Mouse (Mus musculus): ENCODE data around the gene Map4k2. TPM values are rescaled to one million over a fixed set of nuclear protein-coding genes. Genes with fewer than 3 reads are reported as not detected.

The Map4k2 gene
- total RNA-seq, 1 experiment from 2014 or later: 119 TPM

- ATAC-seq (replicated peaks; ENCODE audit: insufficient number of reproducible peaks, low FRiP score, low TSS enrichment, poor library complexity, severe bottlenecking): no peak
Measured at GRCm38 (mm10) chr19:6390251-6390650, 49.3 kb downstream of the Map4k2 start.

DNA sequence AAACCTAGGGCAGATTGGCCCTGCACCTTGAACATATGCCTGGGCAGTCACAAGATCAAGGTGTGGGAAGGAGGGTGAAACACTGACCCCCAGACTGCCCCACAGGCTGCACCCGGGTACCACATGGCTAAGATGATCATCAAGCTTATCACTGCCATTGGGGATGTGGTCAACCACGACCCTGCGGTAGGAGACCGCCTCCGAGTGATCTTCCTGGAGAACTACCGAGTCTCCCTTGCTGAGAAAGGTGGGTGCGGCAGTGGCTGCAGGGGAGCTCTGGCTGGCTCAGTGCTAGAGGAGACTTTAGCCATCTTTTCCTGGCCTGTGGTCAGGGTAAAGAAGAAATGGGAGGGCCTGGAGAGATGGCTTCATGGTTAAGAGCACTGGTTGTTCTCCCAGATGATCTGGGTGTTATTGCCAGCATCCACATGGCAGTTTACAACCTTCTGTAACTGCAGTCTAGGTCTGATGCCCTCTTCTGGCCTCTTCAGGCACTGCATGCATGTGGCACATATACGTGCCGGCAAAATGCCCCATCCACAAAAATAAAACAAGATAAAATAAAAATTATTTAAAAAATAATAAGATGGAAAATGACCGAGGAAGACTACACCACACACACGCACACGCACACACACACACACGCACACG, 51.9 kb downstream of the Map4k2 start:
- no peak for ATAC-seq (replicated peaks; ENCODE audit: insufficient number of reproducible peaks, low FRiP score, low TSS enrichment, poor library complexity, severe bottlenecking)

DNA sequence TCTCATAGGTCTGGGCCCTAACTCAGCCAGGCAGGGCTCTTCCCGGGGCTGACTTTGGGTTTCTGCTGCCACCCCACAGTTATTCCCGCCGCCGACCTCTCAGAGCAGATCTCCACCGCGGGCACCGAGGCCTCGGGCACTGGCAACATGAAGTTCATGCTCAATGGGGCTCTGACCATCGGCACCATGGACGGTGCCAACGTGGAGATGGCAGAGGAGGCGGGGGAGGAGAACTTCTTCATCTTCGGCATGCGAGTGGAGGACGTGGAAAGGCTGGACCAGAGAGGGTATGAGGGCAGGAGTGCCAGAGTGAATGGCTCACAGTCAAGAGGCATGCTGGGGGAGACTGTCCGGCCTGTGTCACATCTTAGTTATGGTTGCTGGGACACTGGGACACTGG, 52.7 kb downstream of the Map4k2 start:
- ATAC-seq (replicated peaks; ENCODE audit: insufficient number of reproducible peaks, low FRiP score, low TSS enrichment, poor library complexity, severe bottlenecking): no peak

- no peak for ATAC-seq (replicated peaks; ENCODE audit: insufficient number of reproducible peaks, low FRiP score, low TSS enrichment, poor library complexity, severe bottlenecking)
Measured at GRCm38 (mm10) chr19:6396237-6396636, 55.3 kb downstream of the Map4k2 start.

DNA sequence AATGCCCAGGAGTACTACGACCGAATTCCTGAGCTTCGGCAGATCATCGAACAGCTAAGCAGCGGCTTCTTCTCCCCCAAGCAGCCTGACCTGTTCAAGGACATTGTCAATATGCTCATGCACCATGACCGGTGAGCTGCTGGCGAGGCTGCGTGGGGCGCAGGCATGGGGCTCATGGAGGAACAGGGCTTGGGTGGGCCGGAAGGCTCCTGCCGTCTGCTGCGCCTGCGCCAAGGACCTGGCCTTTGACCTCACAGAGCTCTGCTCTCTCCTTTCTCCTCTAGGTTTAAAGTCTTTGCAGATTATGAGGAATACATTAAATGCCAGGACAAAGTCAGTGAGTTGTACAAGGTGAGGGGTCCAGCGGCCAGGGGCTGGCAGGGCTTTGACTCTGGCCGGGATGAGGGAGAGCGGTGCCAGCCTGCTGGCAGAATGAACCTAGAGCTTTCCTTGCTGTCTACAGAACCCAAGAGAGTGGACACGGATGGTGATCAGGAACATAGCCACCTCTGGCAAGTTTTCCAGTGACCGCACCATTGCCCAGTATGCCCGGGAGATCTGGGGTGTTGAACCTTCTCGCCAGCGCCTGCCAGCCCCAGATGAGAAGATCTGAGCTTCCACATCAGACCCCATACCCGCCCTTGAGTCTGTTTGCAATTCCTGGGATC, 56.8 kb downstream of the Map4k2 start:
- ATAC-seq (replicated peaks; ENCODE audit: insufficient number of reproducible peaks, low FRiP score, low TSS enrichment, poor library complexity, severe bottlenecking): no peak

DNA sequence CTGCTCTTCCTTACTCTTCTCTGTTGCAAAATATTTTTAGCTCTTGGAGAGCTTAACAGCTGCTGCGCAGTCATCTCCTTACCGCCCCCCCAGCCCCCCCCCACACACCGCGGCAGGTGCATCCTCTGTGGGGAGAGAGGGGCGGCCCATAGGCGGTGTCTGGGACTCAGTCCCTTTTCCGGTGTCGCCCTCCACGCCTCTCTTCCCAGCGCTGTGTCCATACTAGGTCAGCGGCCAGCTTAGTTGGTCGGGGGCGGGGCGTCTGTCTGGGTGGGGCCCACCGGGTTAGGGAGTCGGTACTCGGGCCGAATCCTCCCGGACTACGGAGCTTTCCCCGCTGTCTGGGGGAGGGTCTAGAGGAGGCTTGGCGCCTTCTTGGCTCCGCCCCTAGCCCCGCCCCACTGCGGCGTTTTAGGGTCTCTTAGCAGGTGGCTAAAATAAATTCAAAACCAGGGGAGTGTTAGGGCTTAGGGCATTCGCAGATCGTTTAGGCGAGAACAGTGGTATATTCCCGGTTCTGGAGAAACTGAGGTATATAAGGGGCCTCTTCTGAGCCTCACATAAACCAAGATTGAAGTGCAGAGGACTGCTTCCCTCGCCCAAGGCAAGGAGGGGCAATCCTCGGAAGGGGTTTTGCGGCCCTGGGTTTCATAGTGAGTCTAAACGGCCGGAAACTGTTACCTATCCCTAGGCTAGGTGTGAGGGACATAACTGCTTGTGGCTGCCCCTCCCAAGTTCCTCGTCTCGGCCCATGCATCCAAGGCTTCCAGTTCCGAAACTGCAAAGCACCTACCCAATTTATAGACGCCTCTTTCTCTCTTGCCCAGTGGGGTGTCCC, 57.7 kb downstream of the Map4k2 start:
- no peak for ATAC-seq (replicated peaks; ENCODE audit: insufficient number of reproducible peaks, low FRiP score, low TSS enrichment, poor library complexity, severe bottlenecking)

GRCm38 (mm10) chr19:6399285-6400095, 58.6 kb downstream of the Map4k2 start, which contains the start of gene Rasgrp2:
Gene Rasgrp2, plus strand, starts transcription at chr19:6399340.
- 0 out of 2 replicates have a peak, but pooled peaks have one; percentile 3 for ATAC-seq (replicated peaks; ENCODE audit: insufficient number of reproducible peaks, low FRiP score, low TSS enrichment, poor library complexity, severe bottlenecking)

DNA sequence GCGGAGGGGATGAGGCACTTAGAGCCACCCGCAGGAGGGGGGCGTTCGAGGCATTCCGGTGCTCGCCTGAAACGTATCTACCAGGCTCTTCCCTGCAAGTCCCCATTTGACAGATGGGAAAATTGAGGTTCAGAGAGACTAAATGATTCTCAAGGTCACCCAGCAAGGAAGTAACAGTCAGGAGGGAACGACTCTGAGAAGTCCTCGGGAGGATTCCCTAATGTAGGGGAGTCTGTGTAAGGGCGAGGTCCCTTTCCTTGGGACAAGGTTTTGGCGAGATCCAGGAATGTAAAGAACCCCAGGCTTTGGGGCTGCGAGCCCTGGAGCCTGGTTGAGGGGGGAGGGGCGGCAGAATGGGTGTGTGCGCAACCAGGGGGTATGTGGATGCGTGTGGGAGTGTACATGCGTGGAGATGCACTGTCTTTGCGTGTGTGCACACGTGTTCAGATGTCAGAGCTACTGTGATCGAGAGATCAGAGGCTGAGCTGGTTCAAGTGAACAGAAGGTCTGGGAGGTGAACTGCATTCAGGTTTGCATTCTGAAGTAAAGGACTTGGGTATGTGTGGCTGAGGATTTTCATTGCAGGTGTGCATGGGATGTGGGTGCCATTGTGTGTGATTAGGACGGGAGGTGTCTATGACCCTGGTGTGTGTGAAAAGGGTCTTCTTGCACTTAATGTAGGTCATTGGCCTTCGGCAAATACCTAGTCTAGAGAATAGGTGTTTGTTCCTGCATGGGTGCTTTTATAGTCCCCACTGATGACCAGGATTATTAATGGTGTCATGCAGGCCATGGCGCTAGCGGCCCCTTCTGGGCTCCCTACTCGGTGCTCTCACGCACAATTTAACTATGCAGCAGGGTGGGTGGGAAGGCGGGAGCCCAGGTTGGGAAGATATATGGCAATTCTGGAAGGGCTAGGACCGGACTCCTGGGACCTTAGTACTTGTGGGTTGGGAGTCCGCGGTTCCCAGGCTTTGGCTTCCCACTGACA, 59.5 kb downstream of the Map4k2 start:
- ATAC-seq (replicated peaks; ENCODE audit: insufficient number of reproducible peaks, low FRiP score, low TSS enrichment, poor library complexity, severe bottlenecking): peak; percentile 14; the same call in 1 of the 2 replicates

DNA sequence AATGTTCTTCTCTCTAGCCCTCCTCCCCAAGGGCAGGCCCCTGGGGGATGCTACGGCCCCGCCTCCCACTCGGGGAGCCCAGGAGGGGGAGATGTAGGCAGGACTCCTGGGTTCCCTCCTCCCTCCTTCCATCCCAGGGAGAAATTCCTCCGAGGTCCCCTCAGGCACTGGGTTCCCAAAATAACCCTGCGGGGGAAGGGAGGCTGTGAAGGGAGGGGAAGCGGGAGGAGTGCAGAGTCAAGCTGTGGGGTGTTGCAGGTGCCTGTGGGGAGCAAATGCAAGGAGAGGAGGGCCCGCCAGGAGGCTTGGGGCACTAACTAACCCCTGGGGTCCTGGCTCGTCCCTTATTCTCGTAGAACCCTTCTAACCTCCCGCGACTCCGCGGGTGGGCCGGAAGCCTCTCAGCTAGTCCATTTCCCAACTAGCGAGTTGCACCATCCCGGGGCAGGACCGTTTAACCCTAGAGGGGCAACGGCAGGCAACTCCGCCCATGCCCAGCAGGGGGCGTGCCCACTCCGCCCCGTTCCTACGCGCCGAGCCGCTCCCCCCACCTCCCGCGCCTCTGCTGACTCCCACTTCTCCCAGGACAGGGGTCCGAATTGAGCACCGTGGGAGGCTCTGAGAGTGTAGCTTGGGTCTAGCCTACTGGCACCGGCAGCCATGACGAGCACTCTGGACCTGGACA, 60.3 kb downstream of the Map4k2 start:
- peak; percentile 44 for ATAC-seq (replicated peaks; ENCODE audit: insufficient number of reproducible peaks, low FRiP score, low TSS enrichment, poor library complexity, severe bottlenecking)

- ATAC-seq (replicated peaks; ENCODE audit: insufficient number of reproducible peaks, low FRiP score, low TSS enrichment, poor library complexity, severe bottlenecking): no peak
Measured at GRCm38 (mm10) chr19:6401951-6402350, 61.0 kb downstream of the Map4k2 start.

GRCm38 (mm10) chr19:6403869-6404268, 62.9 kb downstream of the Map4k2 start:
- no peak for ATAC-seq (replicated peaks; ENCODE audit: insufficient number of reproducible peaks, low FRiP score, low TSS enrichment, poor library complexity, severe bottlenecking)

Other genes with a start within 250 kb of the Map4k2 start
- gene AC131692.1, start 246.7 kb upstream of the Map4k2 start, total RNA-seq (2017): 1.4 TPM in 1 of 3 replicates, not detected in the others
- gene Naaladl1, start 235.4 kb upstream of the Map4k2 start, total RNA-seq (2017): 1.3 TPM in 1 of 3 replicates, not detected in the others
- 2.1 to 2.6 TPM (median 2.1 TPM) in 3 replicates for gene Sac3d1, start 222.5 kb upstream of the Map4k2 start, total RNA-seq (2017)
- gene Snx15, start 212.8 kb upstream of the Map4k2 start, total RNA-seq (2017): 8.8 to 22.5 TPM (median 11.5 TPM) in 3 replicates
- gene Batf2, start 200.2 kb upstream of the Map4k2 start, total RNA-seq (2017): 0.78 to 5.3 TPM (median 1.9 TPM) in 3 replicates
- gene Arl2, start 199.6 kb upstream of the Map4k2 start, total RNA-seq (2017): 4.8 to 9.6 TPM (median 5.8 TPM) in 3 replicates
- gene Majin, start 156.7 kb upstream of the Map4k2 start, total RNA-seq (2017): not detected in 3 replicates
- not detected in 3 replicates for gene Gpha2, start 114.8 kb upstream of the Map4k2 start, total RNA-seq (2017)
- gene Ppp2r5b, start 105.3 kb upstream of the Map4k2 start, total RNA-seq (2017): 15.6 to 22.7 TPM (median 18.0 TPM) in 3 replicates
- 32.7 to 41.0 TPM (median 33.2 TPM) in 3 replicates for gene Atg2a, start 99.5 kb upstream of the Map4k2 start, total RNA-seq (2017)
- 40.8 to 62.5 TPM (median 59.6 TPM) in 3 replicates for gene Ehd1, start 64.4 kb upstream of the Map4k2 start, total RNA-seq (2017)
- 1.9 to 4.3 TPM (median 2.2 TPM) in 3 replicates for gene Cdc42bpg, start 34.7 kb upstream of the Map4k2 start, total RNA-seq (2017)
- 14.1 to 22.5 TPM (median 17.8 TPM) in 3 replicates for gene Men1, start 6.2 kb upstream of the Map4k2 start, total RNA-seq (2017)
- 222 to 393 TPM (median 317 TPM) in 3 replicates for gene Sf1, start 22.6 kb downstream of the Map4k2 start, total RNA-seq (2017)
- 4.5 to 17.7 TPM (median 7.7 TPM) in 3 replicates for gene Pygm, start 43.3 kb downstream of the Map4k2 start, total RNA-seq (2017)
- gene Rasgrp2, start 58.2 kb downstream of the Map4k2 start, total RNA-seq (2017): 260 to 384 TPM (median 349 TPM) in 3 replicates
- gene Nrxn2, start 77.6 kb downstream of the Map4k2 start, total RNA-seq (2017): not detected in 3 replicates
- gene Slc22a12, start 201.9 kb downstream of the Map4k2 start, total RNA-seq (2017): not detected in 3 replicates

Data from monocyte, adult 5-6 weeks (primary cell).